Mouse (Mus musculus) hindbrain, postnatal 0 days (tissue): ENCODE results near the gene Hoxb6. TPM values are rescaled to one million over a fixed set of nuclear protein-coding genes. Genes with fewer than 3 reads are reported as not detected.

ENCODE experiments used
- ATAC-seq: fragments of 200-750 bp; cut with Nextera tagmentation; 2 replicates; pipeline ENCODE4 v1.8.0; 2017; ENCODE audit warnings: mild to moderate bottlenecking, moderate TSS enrichment, moderate library complexity
- DNase-seq: peaks from one replicate; pipeline ENCODE4 v3.0.0-alpha.2; 2015; ENCODE audit warnings: low spot score
- H3K27ac ChIP-seq: fragments of 300-500 bp; sonication (generic); 2 replicates; pipeline ENCODE4 v1.5.1; 2014; ENCODE audit warnings: mild to moderate bottlenecking
- H3K27me3 ChIP-seq: fragments of 300-500 bp; sonication (generic); 2 replicates; pipeline ENCODE4 v1.6.1; 2014; ENCODE audit warnings: low read length, mixed read lengths; ENCODE audit not compliant: insufficient read depth
- H3K36me3 ChIP-seq: fragments of 300-500 bp; sonication (generic); 2 replicates; pipeline ENCODE4 v1.6.1; 2014; ENCODE audit warnings: low read length, mixed read lengths; ENCODE audit not compliant: insufficient read depth
- H3K4me1 ChIP-seq: fragments of 300-500 bp; sonication (generic); 2 replicates; pipeline ENCODE4 v1.6.1; 2014; ENCODE audit warnings: antibody characterized with exemption, low read length, mixed read lengths; ENCODE audit not compliant: insufficient read depth
- H3K4me2 ChIP-seq: fragments of 300-500 bp; sonication (generic); 2 replicates; pipeline ENCODE4 v1.6.1; 2014; ENCODE audit warnings: low read depth, mild to moderate bottlenecking, low read length, moderate library complexity, mixed read lengths
- H3K4me3 ChIP-seq: fragments of 300-500 bp; sonication (generic); 2 replicates; pipeline ENCODE4 v1.5.1; 2014; ENCODE audit warnings: low read length
- H3K9ac ChIP-seq: fragments of 300-500 bp; sonication (generic); replicated peaks from 2 replicates; pipeline ENCODE4 v1.6.1; 2014; ENCODE audit warnings: mild to moderate bottlenecking, low read length, moderate library complexity, mixed read lengths
- H3K9me3 ChIP-seq: fragments of 300-500 bp; sonication (generic); 2 replicates; pipeline ENCODE4 v1.6.1; 2016; ENCODE audit warnings: low read length, mixed read lengths
- CTCF ChIP-seq: IDR thresholded peaks from 2 replicates; pipeline ENCODE4 v1.5.1; 2016; ENCODE audit warnings: antibody characterized with exemption, control low read depth, low read depth
- WGBS: fragments of 180-500 bp; shearing (Covaris S2); extraction: QIAGEN DNeasy Blood & Tissue Kit; methylation state at CpG from one replicate; pipeline ENCODE4 v1.1.7; 2014; 5-methylcytosine and 5-hydroxymethylcytosine counted together
- polyA plus RNA-seq: library from polyadenylated mRNA; unstranded; fragments of >200 nt; fragmentation: Nextera tagmentation; extraction: Ambion mirVana; gene quantifications from 2 replicates; pipeline ENCODE4 v1.2.1, GENCODE M21; 2015
- total RNA-seq: library from RNA; depleted of rRNA; stranded (reverse); fragments of >200 nt; gene quantifications from 2 replicates; pipeline ENCODE4 v1.2.3, GENCODE M21; 2014

The Hoxb6 gene
- total and polyA plus RNA-seq, 2 experiments from 2014 or later = 23.2 to 29.0 TPM

GRCm38 (mm10) chr11:96337026-96337425, 44.8 kb downstream of the Hoxb6 start:
- Histone ChIP-seq H3K27me3 (peaks cover 73% of the 10 kb centered on the region), H3K9me3 (no peaks in the 10 kb centered on the region), H3K36me3 (no peaks in the 10 kb centered on the region), H3K27ac (peak overlapping the region; percentile 45; the same call in 1 of the 2 replicates), H3K4me3 (no peak overlapping the region), H3K4me2 (peak overlapping the region; percentile 58; the same call in 1 of the 2 replicates), H3K9ac (no peak overlapping the region), H3K4me1 (no peaks in the 10 kb centered on the region; the same call in 1 of the 2 replicates)
- 4% methylated on average over 6 of the region's 6 CpGs for WGBS
- no peak for TF ChIP-seq CTCF
- no peak for ATAC-seq
- no peak for DNase-seq

- H3K4me3 ChIP-seq = no peak overlapping the region
- H3K4me1 ChIP-seq = 0 out of 2 replicates have a peak, but pooled peaks cover 2% of the 10 kb centered on the region
Measured at GRCm38 (mm10) chr11:96338957-96339855, 46.9 kb downstream of the Hoxb6 start.

GRCm38 (mm10) chr11:96340698-96341365, 48.6 kb downstream of the Hoxb6 start:
- Histone ChIP-seq H3K4me3 (peak overlapping the region; percentile 34), H3K36me3 (no peaks in the 10 kb centered on the region), H3K27me3 (peaks cover 65% of the 10 kb centered on the region), H3K9ac (peak overlapping the region; percentile 51), H3K4me2 (peak overlapping the region; percentile 58), H3K27ac (peak overlapping the region; percentile 89), H3K9me3 (no peaks in the 10 kb centered on the region), H3K4me1 (0 out of 2 replicates have a peak, but pooled peaks cover 4% of the 10 kb centered on the region)
- peak; percentile 73 for DNase-seq
- WGBS = under 1% methylated on average over 36 of the region's 36 CpGs
- ATAC-seq = peak; percentile 48; the same call in 1 of the 2 replicates
- TF ChIP-seq CTCF = no peak

More at GRCm38 (mm10) chr11:96338957-96339855, 46.9 kb downstream of the Hoxb6 start:
- Histone ChIP-seq H3K27me3 (peaks cover 70% of the 10 kb centered on the region), H3K9ac (no peak overlapping the region), H3K9me3 (no peaks in the 10 kb centered on the region), H3K36me3 (no peaks in the 10 kb centered on the region), H3K4me2 (peak overlapping the region; percentile 58), H3K27ac (peak overlapping the region; percentile 89)
- no peak for DNase-seq
- ATAC-seq = no peak
- TF ChIP-seq CTCF = no peak
- WGBS = 14% methylated on average over 7 of the region's 7 CpGs

GRCm38 (mm10) chr11:96341701-96342575, 49.7 kb downstream of the Hoxb6 start:
- H3K4me2 ChIP-seq = peak overlapping the region; percentile 58
- DNase-seq = peak; percentile 60
- peak; percentile 23; the same call in 1 of the 2 replicates for TF ChIP-seq CTCF

GRCm38 (mm10) chr11:96342576-96342930, 50.3 kb downstream of the Hoxb6 start:
- H3K36me3 ChIP-seq = no peaks in the 10 kb centered on the region
- ATAC-seq (no peak), DNase-seq (peak; percentile 15)
- no peaks in the 10 kb centered on the region for H3K9me3 ChIP-seq
- peak overlapping the region; percentile 61 for H3K9ac ChIP-seq
- peak overlapping the region; percentile 89 for H3K27ac ChIP-seq
- H3K4me1 ChIP-seq = 0 out of 2 replicates have a peak, but pooled peaks cover 4% of the 10 kb centered on the region
- H3K4me2 ChIP-seq = peak overlapping the region; percentile 58
- peak overlapping the region; percentile 34 for H3K4me3 ChIP-seq
- no peak for TF ChIP-seq CTCF
- whole genome bisulfite sequencing = 6% methylated on average over 4 of the region's 4 CpGs
- H3K27me3 ChIP-seq = peaks cover 62% of the 10 kb centered on the region

More at GRCm38 (mm10) chr11:96341701-96342575, 49.7 kb downstream of the Hoxb6 start:
- peaks cover 65% of the 10 kb centered on the region for H3K27me3 ChIP-seq
- H3K27ac ChIP-seq = peak overlapping the region; percentile 89
- peak overlapping the region; percentile 61 for H3K9ac ChIP-seq
- WGBS = under 1% methylated on average over 40 of the region's 40 CpGs
- H3K4me1 ChIP-seq = 0 out of 2 replicates have a peak, but pooled peaks cover 4% of the 10 kb centered on the region
- no peak for ATAC-seq
- no peaks in the 10 kb centered on the region for H3K9me3 ChIP-seq
- no peaks in the 10 kb centered on the region for H3K36me3 ChIP-seq
- H3K4me3 ChIP-seq = peak overlapping the region; percentile 34
